Mouse (Mus musculus) c-Kit-positive CD71-positive TER-119-positive erythroid progenitor cells, embryonic 14.5 days (primary cell): ENCODE results near the gene Trim38.

Experiments
- DNase-seq: peaks from one replicate; pipeline ENCODE4 v3.0.0-alpha.2; 2013; ENCODE audit warnings: low spot score

Gene Trim38

DNA sequence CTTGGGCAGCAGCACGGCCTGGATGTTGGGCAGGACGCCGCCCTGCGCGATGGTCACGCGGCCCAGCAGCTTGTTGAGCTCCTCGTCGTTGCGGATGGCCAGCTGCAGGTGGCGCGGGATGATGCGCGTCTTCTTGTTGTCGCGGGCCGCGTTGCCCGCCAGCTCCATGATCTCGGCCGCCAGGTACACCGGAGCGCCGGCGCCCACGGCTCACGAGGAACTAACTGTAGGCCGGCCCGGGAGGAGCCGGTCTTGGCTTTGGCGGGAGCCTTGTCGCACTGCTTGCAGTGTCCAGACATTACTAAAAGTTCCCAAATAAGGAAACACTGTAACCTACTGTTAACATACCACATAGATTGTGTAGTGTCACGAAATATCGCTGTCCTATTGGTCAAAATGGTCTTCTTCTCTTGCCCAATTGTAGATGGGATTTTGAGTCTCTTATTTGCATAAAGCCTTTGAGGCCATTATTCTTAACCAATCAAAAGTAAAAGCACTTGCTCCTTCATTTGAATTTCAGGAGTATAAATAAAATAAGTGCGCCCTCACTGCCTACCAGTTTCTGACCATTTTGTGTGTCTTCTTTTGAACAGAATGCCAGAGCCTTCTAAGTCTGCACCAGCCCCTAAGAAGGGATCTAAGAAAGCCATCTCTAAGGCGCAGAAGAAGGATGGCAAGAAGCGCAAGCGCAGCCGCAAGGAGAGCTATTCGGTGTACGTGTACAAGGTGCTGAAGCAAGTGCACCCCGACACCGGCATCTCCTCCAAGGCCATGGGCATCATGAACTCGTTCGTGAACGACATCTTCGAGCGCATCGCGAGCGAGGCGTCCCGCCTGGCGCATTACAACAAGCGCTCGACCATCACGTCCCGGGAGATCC lies 23.3 kb upstream of the Trim38 start, which contains the start of gene Hist1h2bb:
Gene Hist1h2bb (plus strand): TSS at position 534 of the 880 bp plus-strand sequence.
- peak; percentile 96 for DNase-seq

DNA sequence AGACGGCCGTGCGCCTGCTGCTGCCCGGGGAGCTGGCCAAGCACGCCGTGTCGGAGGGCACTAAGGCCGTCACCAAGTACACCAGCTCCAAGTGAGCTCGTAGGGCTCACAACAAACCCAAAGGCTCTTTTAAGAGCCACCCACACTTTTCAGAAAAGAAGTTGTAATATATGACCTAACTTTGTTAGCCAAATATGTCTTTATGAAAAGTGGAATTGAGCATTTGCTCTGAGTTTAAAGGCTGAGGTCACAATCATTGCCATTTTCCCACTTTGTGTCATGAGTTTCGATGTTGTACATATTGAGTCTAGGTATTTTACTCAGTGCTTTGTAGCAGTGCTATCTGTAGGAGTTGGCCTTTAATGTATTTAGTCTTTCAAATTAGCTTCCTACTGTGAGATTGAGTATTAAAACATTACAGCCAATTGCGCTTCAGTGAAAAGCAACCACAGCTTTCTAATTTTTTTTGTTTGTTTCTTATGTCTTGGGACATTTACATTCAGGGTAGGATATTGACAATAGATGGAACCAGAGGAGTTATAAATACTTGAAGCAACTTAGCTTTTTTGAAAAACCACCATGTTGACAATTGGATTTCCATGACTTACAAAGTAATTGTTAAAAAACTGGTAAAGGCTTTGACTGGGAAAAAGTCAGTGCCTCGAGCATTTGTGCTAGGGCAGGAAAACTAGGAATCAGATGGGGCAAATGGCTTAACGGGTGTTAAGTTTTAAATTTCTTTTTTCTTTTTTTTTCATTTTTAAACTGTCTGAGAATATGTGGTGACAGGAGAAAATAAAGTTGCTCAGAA lies 22.4 kb upstream of the Trim38 start:
- DNase-seq: peak; percentile 76

DNA sequence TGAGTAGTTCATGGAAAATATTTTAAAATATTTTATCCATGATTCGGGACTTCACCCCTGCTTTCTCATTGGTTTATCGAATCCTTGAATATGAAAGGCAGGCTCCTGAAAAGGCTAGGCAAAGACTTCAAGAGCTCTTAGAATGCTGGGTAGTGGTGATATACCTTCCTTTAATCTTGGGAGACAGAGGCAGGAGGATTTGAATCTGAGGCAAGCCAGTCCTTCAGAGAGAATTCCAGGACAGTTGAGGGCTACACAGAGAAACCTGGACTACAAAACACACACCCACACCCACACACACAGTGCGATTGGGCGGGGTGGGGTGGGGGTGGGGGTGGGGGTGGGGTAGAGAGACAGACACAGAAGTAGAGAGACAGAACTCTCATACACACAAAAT lies 21.8 kb upstream of the Trim38 start:
- DNase-seq: peak; percentile 69

DNA sequence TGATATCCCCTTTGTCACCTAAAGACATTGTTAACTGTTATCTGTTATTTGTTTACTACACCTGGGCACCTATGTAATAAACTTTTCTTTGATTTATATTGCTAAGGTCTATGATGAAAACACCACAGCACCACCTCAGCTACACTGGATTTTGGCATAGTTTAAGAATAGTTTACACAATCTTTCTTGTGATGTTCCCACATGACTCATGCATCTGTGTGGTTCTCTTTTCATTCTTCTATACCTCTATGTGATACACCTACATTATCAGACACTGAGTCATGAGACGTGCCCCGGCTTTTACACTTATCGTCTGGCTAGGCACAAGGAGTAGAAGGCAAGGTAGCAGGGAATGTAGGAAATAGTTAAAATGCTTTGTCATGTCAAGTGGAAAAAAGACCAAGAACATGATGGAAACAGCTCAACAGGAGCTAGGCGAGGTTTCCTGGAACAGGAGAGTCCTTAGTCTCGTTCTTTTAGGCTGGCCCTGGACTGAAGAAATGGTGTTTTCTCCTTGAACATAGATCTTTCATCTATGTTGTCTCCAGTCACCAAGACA lies 20.1 kb upstream of the Trim38 start:
- DNase-seq: peak; percentile 35

DNA sequence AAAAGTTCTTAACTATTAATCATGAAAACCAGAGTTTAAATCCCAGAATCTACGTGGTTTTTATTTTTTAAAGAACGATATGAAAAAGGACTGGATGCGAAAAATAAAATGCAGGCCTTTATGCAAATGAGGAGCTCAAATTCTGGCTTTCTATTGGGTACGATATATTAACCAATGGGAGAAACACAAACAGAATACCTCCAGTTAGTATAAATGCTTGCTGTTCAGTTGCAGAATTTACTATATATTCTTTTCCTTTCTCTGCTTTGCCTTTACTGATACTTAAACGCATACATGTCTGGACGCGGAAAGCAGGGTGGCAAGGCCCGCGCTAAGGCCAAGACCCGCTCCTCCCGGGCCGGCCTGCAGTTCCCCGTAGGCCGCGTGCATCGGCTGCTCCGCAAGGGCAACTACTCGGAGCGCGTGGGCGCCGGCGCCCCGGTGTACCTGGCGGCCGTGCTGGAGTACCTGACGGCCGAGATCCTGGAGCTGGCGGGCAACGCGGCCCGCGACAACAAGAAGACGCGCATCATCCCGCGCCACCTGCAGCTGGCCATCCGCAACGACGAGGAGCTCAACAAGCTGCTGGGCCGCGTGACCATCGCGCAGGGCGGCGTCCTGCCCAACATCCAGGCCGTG lies 18.8 kb upstream of the Trim38 start, which contains the start of gene Hist1h2ab:
Gene Hist1h2ab (plus strand): TSS at position 288 of the 639 bp plus-strand sequence.
- DNase-seq: peak; percentile 93

DNA sequence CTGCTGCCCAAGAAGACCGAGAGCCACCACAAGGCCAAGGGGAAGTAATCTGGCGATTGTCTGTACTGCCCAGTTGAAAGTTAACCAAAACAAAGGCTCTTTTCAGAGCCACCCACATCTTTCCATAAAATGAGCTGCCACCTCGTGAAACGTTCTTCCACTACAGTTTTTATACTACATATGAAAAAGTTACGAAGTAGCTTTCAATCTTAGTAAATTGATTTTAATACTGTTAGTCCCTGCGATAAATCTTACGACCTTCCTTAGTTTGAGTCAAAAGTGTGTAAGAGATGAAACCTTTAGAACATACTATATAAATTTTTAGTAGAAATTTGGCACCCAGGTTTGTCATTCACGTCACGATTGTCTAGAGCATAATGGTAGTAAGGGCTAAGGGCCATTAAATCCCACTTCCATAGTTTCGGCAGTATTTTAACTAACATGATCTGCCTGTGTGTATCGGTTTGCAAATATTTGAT lies 18.2 kb upstream of the Trim38 start:
- DNase-seq: peak; percentile 73

DNA sequence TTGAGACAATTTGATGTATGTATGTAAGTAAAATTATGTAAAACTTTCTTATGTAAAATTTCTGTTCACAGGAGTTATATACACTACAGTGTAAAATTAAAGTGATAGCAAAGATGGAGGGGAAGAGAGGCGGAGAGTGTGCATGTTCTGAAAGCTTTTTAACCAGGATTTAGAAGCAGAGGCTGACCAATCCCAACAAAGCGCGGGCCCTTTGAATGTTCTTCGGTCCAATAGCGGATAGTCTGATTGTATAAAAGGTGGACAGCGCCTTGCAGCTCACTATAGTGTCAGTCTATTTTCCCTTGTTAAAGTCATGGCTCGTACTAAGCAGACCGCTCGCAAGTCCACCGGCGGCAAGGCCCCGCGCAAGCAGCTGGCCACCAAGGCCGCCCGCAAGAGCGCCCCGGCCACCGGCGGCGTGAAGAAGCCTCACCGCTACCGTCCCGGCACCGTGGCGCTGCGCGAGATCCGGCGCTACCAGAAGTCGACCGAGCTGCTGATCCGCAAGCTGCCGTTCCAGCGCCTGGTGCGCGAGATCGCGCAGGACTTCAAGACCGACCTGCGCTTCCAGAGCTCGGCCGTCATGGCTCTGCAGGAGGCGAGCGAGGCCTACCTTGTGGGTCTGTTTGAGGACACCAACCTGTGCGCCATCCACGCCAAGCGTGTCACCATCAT lies 17.5 kb upstream of the Trim38 start, which contains the start of gene Hist1h3b:
Gene Hist1h3b (plus strand): TSS at position 201 of the 675 bp plus-strand sequence.
- peak; percentile 99 for DNase-seq

DNA sequence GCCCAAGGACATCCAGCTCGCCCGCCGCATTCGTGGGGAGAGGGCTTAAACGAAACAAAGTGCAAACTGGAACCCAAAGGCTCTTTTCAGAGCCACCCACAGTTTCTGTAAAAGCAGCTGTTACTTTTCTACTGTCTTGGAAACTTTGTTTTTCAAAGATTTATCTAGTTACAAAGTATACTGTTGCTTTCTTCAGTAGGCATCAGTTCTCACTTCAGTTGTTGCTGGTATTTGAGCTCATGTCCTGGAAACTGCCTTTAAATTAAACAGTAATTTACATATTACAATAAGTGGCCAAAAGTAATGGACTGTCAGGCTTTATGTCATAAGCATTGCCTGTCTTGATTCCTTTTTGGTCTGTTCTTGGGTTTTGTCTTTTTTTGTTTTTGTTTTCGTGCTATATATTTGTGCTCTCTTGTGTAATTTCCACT lies 17.0 kb upstream of the Trim38 start:
- DNase-seq: peak; percentile 59

DNA sequence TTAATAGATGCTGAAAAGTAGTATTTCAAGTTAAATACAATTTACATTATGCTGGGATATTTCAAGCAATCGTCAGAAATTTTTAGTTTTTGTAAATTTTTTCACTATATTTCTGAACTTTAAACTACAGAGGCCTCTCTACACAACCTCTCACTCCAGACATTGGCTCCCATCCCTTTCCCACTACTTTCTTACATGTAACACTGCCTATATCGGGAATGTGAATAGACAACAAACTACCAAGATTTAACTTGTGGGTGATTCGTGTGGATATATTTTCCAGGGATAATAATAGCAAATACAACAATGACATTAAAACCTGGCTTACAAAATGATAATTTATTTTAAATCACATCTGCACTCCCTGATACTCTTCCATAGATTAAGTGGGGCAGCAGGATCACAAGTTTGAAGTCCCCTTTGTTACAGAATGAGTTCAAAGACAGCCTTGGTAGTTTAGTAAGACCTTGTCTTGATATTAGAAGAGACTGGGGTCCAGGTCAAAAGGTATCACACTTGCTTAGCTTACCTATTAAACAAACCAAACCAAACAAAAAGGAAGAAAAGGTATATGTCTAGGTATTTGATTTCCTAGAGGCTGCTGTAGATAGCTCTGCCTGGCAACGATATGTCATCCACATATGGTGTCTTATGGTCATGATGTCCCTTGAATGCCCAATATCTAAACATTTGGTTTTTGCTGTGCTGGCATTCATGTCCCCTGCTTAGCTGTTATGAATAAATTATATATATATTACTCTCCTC lies 16.2 kb upstream of the Trim38 start:
- DNase-seq: peak; percentile 38

DNA sequence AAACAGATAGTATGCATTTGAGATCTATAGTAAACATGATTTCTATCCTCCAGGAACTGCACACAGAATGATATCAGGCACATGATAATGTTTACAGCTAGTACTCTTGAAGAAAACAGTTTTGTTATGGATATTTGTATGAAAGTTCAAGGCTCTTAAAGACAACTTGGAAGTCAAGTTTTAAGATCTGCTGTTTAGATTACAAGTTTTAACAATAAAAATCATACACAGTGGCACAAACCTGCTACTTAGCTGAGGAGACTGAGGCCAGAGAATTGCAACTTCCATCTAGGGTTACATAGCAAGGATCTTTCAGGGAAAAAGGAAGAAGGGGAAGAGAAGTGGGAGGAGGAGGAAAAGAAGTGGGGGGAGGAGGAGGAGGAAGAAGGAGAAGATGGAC lies 14.7 kb upstream of the Trim38 start:
- DNase-seq: no peak

DNA sequence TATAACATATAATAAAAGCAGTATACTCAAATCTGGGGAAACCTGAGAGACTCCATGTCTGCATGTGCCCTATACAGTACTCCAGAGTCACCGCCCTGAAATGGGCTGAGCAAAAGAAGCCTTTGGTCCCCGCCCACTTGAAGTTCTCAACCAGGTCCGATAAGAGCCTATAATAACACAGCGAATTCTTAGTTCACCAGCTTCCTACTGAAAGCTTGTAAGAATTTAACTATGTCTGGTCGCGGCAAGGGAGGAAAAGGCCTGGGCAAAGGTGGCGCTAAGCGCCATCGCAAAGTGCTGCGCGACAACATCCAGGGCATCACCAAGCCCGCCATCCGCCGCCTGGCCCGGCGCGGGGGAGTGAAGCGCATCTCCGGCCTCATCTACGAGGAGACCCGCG lies 12.9 kb upstream of the Trim38 start, which contains the start of gene Hist1h4b:
Gene Hist1h4b (plus strand): TSS at position 224 of the 400 bp plus-strand sequence.
- peak; percentile 98 for DNase-seq

DNA sequence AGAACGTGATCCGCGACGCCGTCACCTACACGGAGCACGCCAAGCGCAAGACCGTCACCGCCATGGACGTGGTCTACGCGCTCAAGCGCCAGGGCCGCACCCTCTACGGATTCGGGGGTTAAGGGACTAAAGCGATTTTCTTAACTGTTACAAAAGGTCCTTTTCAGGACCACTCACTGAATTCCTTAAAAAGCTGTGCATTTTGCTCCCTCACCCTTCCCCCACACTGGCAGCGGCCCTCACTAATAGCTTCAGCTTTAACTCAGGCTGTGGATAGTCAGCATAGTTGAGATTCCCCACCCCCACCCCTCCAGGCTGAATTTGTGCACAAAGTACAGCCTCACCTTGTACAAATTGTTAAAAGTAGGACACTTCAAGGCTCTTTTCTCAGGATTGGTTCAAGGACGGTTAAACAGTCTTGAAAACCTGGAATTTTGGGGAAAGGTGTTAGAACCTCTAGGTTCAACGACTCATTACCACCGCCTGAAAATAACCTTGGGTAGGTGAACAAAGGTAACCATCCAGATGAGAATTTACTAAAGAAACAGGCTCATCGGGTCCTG lies 12.4 kb upstream of the Trim38 start:
- DNase-seq: no peak

DNA sequence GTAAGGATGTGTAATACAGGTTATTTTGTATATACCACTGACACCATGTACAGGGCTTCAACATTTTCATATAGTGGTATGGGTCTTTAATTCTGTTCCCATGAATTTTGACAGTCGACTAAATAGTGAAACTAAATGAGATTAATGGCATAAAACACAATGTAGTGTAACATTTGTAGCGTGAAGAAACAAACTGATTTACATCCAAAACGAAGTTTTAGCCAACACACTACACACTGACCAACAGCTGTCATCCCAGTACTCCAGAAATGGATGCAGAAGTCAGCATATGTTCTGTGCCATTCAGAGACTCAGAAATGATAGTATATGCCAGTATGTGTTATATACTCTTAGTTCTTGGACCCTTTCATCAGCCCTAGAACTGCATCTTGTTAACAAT lies 11.8 kb upstream of the Trim38 start:
- DNase-seq: peak; percentile 33

DNA sequence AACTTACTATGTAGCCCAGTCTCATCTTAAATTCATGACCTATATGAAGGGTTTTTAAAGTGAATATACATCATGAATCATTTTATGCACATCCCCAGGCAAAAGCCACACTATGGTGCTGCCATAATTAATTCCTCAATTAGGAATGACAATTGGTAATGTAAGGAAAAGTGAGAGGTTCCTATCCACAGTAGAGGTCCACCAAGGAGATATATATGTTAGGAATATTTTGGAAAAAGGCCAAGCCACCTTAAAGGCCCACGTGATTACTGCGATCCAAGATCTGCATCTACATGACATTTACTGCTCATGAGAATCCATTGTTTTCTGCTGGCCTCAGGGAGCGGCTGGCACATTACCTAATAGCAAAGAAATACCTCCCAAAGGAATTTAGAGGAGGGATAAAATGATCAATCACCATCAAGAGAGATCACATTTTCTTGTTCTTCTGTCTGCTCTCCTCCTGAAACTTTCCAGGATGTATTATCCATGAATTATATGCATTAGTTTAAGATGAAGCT lies 10.4 kb upstream of the Trim38 start:
- DNase-seq: no peak

DNA sequence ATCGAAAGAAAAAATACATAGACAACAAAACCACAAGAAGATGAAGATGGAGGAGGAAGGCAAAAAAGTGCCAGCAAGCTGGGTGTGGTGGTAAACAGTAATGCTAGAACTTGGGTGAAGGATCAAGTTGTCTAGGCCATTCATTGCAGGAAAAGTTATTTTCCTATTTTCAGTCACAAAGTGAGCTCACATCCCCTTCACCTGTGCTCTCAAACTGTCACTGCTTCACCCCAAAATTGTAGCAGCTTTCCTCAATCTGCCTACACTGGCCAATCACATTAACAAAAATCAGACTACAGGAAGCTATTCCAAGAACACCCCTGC lies 9.8 kb upstream of the Trim38 start:
- DNase-seq: no peak

DNA sequence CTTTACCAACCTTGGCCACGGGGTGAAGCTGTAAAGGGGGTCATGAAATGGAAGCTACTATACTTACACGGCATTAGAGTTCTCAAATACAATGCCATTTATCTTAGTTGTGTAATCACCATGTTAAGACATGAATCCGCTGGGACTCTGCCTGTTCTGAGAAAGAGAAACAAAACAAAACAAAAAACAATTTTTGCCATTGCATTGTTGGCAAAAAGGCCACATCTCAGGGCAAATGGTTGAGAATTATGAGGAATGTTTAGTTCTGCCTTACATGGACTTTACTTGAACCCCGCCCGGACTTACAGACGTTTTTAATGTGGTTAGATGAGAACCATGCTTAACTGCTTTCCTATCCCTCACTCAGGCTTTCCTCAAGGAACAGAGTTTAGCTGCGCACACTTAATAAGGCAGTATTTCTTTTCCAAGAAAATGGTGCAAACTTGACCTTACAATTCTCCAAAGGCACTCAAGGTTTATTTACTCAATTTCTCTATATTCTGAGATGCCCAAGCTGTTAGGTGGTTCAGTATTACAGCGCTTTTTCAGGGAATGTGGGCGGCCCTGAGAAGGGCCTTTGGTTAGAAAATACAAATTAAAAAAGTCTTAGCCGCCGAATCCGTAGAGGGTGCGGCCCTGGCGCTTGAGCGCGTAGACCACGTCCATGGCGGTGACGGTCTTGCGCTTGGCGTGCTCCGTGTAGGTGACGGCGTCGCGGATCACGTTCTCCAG lies 9.3 kb upstream of the Trim38 start:
- DNase-seq: peak; percentile 78

DNA sequence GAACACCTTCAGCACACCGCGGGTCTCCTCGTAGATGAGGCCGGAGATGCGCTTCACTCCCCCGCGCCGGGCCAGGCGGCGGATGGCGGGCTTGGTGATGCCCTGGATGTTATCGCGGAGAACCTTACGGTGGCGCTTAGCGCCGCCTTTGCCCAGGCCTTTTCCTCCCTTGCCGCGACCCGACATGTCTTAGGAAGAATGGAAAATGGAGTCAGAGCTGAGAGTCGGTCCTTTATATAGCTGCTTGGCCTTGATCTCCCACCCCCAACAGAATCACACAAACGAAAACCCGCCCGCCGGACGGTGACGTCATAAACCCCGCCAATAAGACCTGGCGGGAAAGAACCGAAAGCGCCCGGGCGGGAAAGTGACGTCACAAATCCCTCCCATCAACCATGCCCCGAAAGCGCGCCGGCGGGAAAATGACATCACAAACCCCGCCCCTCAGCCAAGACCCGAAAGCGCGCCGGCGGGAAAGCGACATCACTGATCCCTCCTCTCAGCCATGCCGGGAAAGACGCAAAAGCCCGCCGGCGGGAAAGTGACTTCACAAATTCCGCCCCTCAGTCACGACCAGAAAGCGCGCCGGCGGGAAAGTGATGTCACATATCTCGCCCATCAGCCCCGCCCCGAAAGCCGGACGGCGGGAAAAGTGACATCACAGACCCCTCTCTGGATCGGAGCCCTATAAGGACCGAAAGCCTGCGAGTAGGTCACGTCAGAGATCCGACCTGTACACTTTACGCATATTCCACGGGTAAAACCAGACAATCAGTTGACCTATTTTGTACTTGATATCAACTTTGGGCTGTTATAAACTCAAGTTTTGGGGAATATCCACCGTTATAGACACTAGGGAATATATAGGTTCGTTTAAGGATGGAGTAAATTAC lies 8.5 kb upstream of the Trim38 start, which contains the start of gene Hist1h4a:
Gene Hist1h4a (minus strand): TSS at position 259 of the 893 bp plus-strand sequence.
- peak; percentile 100 for DNase-seq
